Mouse (Mus musculus) testis, adult 10 weeks (tissue): ENCODE data around the gene Gm20854. TPM values are rescaled to one million over a fixed set of nuclear protein-coding genes. Genes with fewer than 3 reads are reported as not detected.

Source experiments
- polyA plus RNA-seq: library from polyadenylated mRNA; stranded (reverse); fragments of 350-450 nt; fragmentation: Illumina TruSeq; extraction: RNeasy Lipid Tissue Mini Kit (QIAGEN cat#74804); gene quantifications from one replicate; pipeline ENCODE4 v1.2.3, GENCODE M21; 2014; ENCODE audit warnings: low read depth, low replicate concordance

The Gm20854 gene
- 41.4 TPM for polyA plus RNA-seq

GRCm38 (mm10) chrY:85530808-85531207 lies at the start of gene Gm20854:
Gene Gm20854, minus strand, starts transcription at chrY:85530908.

